Mouse (Mus musculus) lung, embryonic 14.5 days (tissue): ENCODE data around the gene Hist1h2bn. TPM values are rescaled to one million over a fixed set of nuclear protein-coding genes. Genes with fewer than 3 reads are reported as not detected.
"Not testable (repeated sequence)": the region's sequence is repeated elsewhere in the genome, so short reads cannot be mapped to it uniquely, and the experiment has no call there.

Experiments
- ATAC-seq: fragments of 200-750 bp; cut with Nextera tagmentation; 2 replicates; pipeline ENCODE4 v1.8.0; 2017; ENCODE audit warnings: mild to moderate bottlenecking, moderate TSS enrichment, moderate library complexity; ENCODE audit not compliant: insufficient read depth
- DNase-seq: peaks from one replicate; pipeline ENCODE4 v3.0.0-alpha.2; 2015
- H3K27ac ChIP-seq: fragments of 300-500 bp; sonication (generic); 2 replicates; pipeline ENCODE4 v1.5.1; 2014; ENCODE audit warnings: low read depth, mild to moderate bottlenecking, moderate library complexity
- H3K27me3 ChIP-seq: fragments of 300-500 bp; sonication (generic); 2 replicates; pipeline ENCODE4 v1.6.1; 2014; ENCODE audit warnings: low read length, control low read depth; ENCODE audit not compliant: insufficient read depth
- H3K36me3 ChIP-seq: fragments of 300-500 bp; sonication (generic); 2 replicates; pipeline ENCODE4 v1.6.1; 2014; ENCODE audit warnings: control low read depth; ENCODE audit not compliant: insufficient read depth
- H3K4me1 ChIP-seq: fragments of 300-500 bp; sonication (generic); 2 replicates; pipeline ENCODE4 v1.6.1; 2014; ENCODE audit warnings: antibody characterized with exemption, control low read depth; ENCODE audit not compliant: insufficient read depth
- H3K4me2 ChIP-seq: fragments of 300-500 bp; sonication (generic); 2 replicates; pipeline ENCODE4 v1.6.1; 2014; ENCODE audit warnings: mild to moderate bottlenecking
- H3K4me3 ChIP-seq: fragments of 300-500 bp; sonication (generic); 2 replicates; pipeline ENCODE4 v1.5.1; 2014; ENCODE audit warnings: low read depth, low read length
- H3K9ac ChIP-seq: fragments of 300-500 bp; sonication (generic); 2 replicates; pipeline ENCODE4 v1.6.1; 2014
- H3K9me3 ChIP-seq: fragments of 300-500 bp; sonication (generic); 2 replicates; pipeline ENCODE4 v1.6.1; 2016; ENCODE audit warnings: low read depth, low read length, control low read depth
- CTCF ChIP-seq: IDR thresholded peaks from 2 replicates; pipeline ENCODE4 v1.5.1; 2016; ENCODE audit warnings: antibody characterized with exemption, low read depth
- WGBS: fragments of 180-500 bp; shearing (Covaris S2); extraction: QIAGEN DNeasy Blood & Tissue Kit; methylation state at CpG from one replicate; pipeline ENCODE4 v1.1.7; 2014; 5-methylcytosine and 5-hydroxymethylcytosine counted together
- polyA plus RNA-seq: library from polyadenylated mRNA; unstranded; fragments of >200 nt; fragmentation: Nextera tagmentation; extraction: Ambion mirVana; gene quantifications from 2 replicates; pipeline ENCODE4 v1.2.1, GENCODE M21; 2014

Hist1h2bn gene
- polyA plus RNA-seq, 1 experiment from 2014 or later: 3.1 TPM

GRCm38 (mm10) chr13:21755707-21756106, 1.8 kb downstream of the Hist1h2bn start:
- Histone ChIP-seq H3K9ac (peak overlapping the region; percentile 28; the same call in 1 of the 2 replicates), H3K36me3 (no peaks in the 10 kb centered on the region), H3K9me3 (no peaks in the 10 kb centered on the region), H3K4me3 (peak overlapping the region; percentile 46), H3K27me3 (no peaks in the 10 kb centered on the region), H3K27ac (no peak overlapping the region), H3K4me1 (no peaks in the 10 kb centered on the region), H3K4me2 (peak overlapping the region; percentile 70)
- no peak for DNase-seq
- WGBS: 51% methylated on average over 1 of the region's 1 CpGs
- TF ChIP-seq CTCF: no peak
- no peak for ATAC-seq

DNA sequence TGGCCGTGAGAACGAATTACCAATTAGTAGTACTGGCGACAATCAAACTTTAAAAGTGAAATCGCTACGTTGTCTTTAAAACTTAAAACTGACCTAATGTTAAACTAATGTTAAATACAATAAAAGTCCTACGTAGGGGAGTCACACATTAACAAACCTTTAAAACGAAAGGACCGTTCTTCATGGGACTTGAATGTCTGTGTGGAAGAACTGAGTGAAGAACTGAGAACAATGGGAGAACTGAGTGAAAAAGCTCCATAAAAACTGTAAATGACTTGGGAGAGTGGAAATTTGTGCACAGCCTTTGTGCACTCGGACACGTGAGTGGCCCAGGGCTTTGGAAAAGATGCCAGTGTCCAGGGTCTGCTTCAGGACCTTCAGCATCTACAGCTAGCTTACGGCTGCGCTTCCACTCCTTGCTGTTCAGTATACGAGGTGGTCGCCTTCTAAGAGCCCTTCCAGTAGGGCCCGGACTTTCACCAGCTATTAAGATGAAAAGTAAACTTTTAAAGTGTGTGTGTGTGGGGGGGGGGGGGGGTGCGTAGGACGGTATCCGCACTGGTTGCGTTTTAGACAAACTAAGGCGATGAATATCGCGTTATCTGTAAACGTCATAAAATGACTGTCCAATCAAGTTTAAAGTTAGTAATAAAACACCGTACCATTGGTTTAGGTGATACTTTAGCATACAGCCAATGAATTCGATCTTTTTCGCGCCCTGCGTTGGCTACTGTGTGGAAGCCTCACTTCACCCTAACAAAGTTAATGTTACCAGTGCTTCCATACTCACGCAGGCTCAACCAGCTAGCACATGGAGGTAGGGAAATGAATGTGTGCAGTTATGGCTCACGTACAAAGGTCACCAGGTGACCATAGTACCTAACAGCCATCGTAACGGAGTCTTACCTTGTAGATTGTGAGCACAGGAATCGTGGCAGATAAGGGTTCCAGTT, 25.2 kb downstream of the Hist1h2bn start:
- peak; percentile 79 for ATAC-seq

GRCm38 (mm10) chr13:21779767-21780731, 26.1 kb downstream of the Hist1h2bn start, which contains the start of gene Hist1h1b:
Gene Hist1h1b, minus strand, starts transcription at chr13:21780625.
- Histone ChIP-seq H3K36me3 (no peaks in the 10 kb centered on the region), H3K4me2 (peak within 1 kb of the TSS; percentile 88), H3K9ac (peak within 1 kb of the TSS; percentile 99), H3K9me3 (no peaks in the 10 kb centered on the region), H3K4me1 (peaks cover 4% of the 10 kb centered on the region; the same call in 1 of the 2 replicates), H3K27ac (peak within 1 kb of the TSS; percentile 100), H3K4me3 (peak within 1 kb of the TSS; percentile 70), H3K27me3 (no peaks in the 10 kb centered on the region)
- DNase-seq (peak; percentile 96), ATAC-seq (peak; percentile 55)
- under 1% methylated on average over 44 of the region's 44 CpGs for WGBS
- no peak for TF ChIP-seq CTCF

More for the DNA sequence above, 25.2 kb downstream of the Hist1h2bn start:
- Histone ChIP-seq H3K4me1 (no peaks in the 10 kb centered on the region), H3K27ac (peak overlapping the region; percentile 100), H3K27me3 (no peaks in the 10 kb centered on the region), H3K9ac (peak overlapping the region; percentile 99), H3K4me3 (peak overlapping the region; percentile 70), H3K9me3 (no peaks in the 10 kb centered on the region), H3K4me2 (peak overlapping the region; percentile 88), H3K36me3 (no peaks in the 10 kb centered on the region)
- peak; percentile 96 for DNase-seq
- 3% methylated on average over 33 of the region's 33 CpGs for WGBS
- no peak for TF ChIP-seq CTCF

DNA sequence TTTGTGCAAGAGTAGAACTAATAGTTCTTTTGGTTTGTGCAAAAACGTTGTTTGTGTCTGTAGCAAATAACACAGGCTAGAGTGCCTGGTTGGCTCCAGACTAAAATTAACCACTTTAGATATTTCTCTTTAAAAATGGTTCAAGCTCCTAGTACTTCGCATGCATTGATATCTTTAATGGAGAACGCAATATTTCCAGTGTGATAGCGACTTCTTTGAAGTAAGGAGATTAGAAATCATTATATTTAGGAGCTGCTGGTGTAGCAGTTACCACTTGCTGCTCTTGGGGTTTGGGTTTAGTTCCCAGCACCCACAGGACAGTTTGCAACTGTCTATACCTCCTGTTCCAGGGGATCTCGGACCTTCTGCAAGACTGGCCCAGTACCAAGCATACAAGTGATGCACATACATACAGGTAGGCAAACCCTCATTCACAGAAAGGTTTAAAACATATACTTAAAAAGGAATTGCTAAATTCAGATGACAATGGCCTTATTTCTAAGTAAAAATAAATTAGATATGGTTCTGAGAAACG, 27.2 kb downstream of the Hist1h2bn start:
- 35% methylated on average over 6 of the region's 6 CpGs for WGBS
- Histone ChIP-seq H3K9ac (peak overlapping the region; percentile 99), H3K36me3 (no peaks in the 10 kb centered on the region), H3K27ac (peak overlapping the region; percentile 100), H3K27me3 (no peaks in the 10 kb centered on the region), H3K4me3 (peak overlapping the region; percentile 70), H3K4me2 (peak overlapping the region; percentile 88), H3K9me3 (no peaks in the 10 kb centered on the region), H3K4me1 (peaks cover 7% of the 10 kb centered on the region; the same call in 1 of the 2 replicates)
- DNase-seq: peak; percentile 11
- TF ChIP-seq CTCF: no peak
- ATAC-seq: no peak

DNA sequence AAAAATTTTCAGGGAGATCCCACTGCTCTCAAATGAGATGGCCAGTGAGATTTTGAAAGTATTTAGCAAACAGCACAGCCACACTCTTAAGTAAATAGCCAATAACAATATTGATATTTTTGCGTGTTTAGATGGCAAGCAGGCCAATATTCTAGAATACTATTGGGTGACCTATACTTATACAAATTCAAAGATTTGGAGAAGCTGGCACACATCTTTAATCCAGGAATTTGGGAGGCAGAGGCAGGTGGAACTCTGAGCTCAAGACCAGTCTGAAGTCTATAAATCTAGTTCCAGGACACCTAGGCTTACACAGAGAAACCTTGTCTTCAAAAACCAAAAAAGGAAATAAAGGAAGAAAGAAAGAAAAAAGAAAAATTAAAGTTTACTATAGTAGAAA, 27.7 kb downstream of the Hist1h2bn start:
- peak overlapping the region; percentile 100 for H3K27ac ChIP-seq
- DNase-seq (no peak), ATAC-seq (no peak)
- 87% methylated on average over 1 of the region's 1 CpGs for WGBS
- peaks cover 9% of the 10 kb centered on the region; the same call in 1 of the 2 replicates for H3K4me1 ChIP-seq
- no peak for TF ChIP-seq CTCF
- peak overlapping the region; percentile 88 for H3K4me2 ChIP-seq
- no peaks in the 10 kb centered on the region for H3K9me3 ChIP-seq
- H3K36me3 ChIP-seq: no peaks in the 10 kb centered on the region
- no peaks in the 10 kb centered on the region for H3K27me3 ChIP-seq
- no peak overlapping the region for H3K4me3 ChIP-seq
- no peak overlapping the region for H3K9ac ChIP-seq

- not testable (repeated sequence) for H3K4me1 ChIP-seq, H3K9me3 ChIP-seq, H3K36me3 ChIP-seq, H3K27me3 ChIP-seq, ATAC-seq
- H3K9ac ChIP-seq: peak overlapping the region; percentile 79
- WGBS: under 1% methylated on average over 13 of the region's 35 CpGs
- H3K4me2 ChIP-seq: peak overlapping the region; percentile 90
- peak; percentile 84 for DNase-seq
- H3K27ac ChIP-seq: peak overlapping the region; percentile 100
- peak overlapping the region; percentile 46 for H3K4me3 ChIP-seq
Measured at GRCm38 (mm10) chr13:21782361-21783254, 28.7 kb downstream of the Hist1h2bn start.
